Mouse (Mus musculus) embryonic facial prominence, embryonic 11.5 days (tissue): Measurements from ENCODE around the gene P3h1. TPM values are rescaled to one million over a fixed set of nuclear protein-coding genes. Genes with fewer than 3 reads are reported as not detected.

ENCODE experiments used
- ATAC-seq: fragments of 200-750 bp; cut with Nextera tagmentation; replicated peaks from 2 replicates; pipeline ENCODE4 v1.8.0; 2017; ENCODE audit warnings: low read depth; ENCODE audit not compliant: insufficient number of reproducible peaks, low FRiP score, low TSS enrichment
- DNase-seq: peaks from one replicate; pipeline ENCODE4 v3.0.0-alpha.2; 2015; ENCODE audit warnings: low spot score
- H3K27ac ChIP-seq: fragments of 300-500 bp; sonication (generic); replicated peaks from 2 replicates; pipeline ENCODE4 v1.5.1; 2014; ENCODE audit warnings: mild to moderate bottlenecking, low read depth, low read length, control low read depth
- H3K27me3 ChIP-seq: fragments of 300-500 bp; sonication (generic); 2 replicates; pipeline ENCODE4 v1.6.1; 2014; ENCODE audit warnings: mild to moderate bottlenecking, low read length, moderate library complexity, mixed read lengths; ENCODE audit not compliant: control insufficient read depth, insufficient read depth
- H3K36me3 ChIP-seq: fragments of 300-500 bp; sonication (generic); replicated peaks from 2 replicates; pipeline ENCODE4 v1.6.1; 2014; ENCODE audit warnings: low read depth, mild to moderate bottlenecking, low read length, moderate library complexity, mixed read lengths; ENCODE audit not compliant: control insufficient read depth, insufficient read depth
- H3K4me1 ChIP-seq: fragments of 300-500 bp; sonication (generic); 2 replicates; pipeline ENCODE4 v1.6.1; 2014; ENCODE audit warnings: low read length, mixed read lengths; ENCODE audit not compliant: control insufficient read depth, insufficient read depth
- H3K4me2 ChIP-seq: fragments of 300-500 bp; sonication (generic); 2 replicates; pipeline ENCODE4 v1.6.1; 2014; ENCODE audit warnings: low read depth, mild to moderate bottlenecking, control low read depth, low read length, moderate library complexity
- H3K4me3 ChIP-seq: fragments of 300-500 bp; sonication (generic); 2 replicates; pipeline ENCODE4 v1.5.1; 2014; ENCODE audit warnings: low read depth, low read length, control low read depth
- H3K9ac ChIP-seq: fragments of 300-500 bp; sonication (generic); replicated peaks from 2 replicates; pipeline ENCODE4 v1.6.1; 2014; ENCODE audit warnings: mild to moderate bottlenecking, control low read depth, low read length
- H3K9me3 ChIP-seq: fragments of 300-500 bp; sonication (generic); replicated peaks from 2 replicates; pipeline ENCODE4 v1.6.1; 2016; ENCODE audit warnings: mild to moderate bottlenecking, low read length, inconsistent platforms, mixed read lengths; ENCODE audit not compliant: control insufficient read depth
- WGBS: fragments of 180-500 bp; shearing (Covaris S2); extraction: QIAGEN DNeasy Blood & Tissue Kit; methylation state at CpG from one replicate; pipeline ENCODE4 v1.1.7; 2014; 5-methylcytosine and 5-hydroxymethylcytosine counted together
- polyA plus RNA-seq: library from polyadenylated mRNA; unstranded; fragments of >200 nt; fragmentation: Nextera tagmentation; extraction: Ambion mirVana; gene quantifications from 2 replicates; pipeline ENCODE4 v1.2.1, GENCODE M21; 2014

P3h1 gene
- polyA plus RNA-seq, 1 experiment from 2014 or later, result 20.0 TPM

DNA sequence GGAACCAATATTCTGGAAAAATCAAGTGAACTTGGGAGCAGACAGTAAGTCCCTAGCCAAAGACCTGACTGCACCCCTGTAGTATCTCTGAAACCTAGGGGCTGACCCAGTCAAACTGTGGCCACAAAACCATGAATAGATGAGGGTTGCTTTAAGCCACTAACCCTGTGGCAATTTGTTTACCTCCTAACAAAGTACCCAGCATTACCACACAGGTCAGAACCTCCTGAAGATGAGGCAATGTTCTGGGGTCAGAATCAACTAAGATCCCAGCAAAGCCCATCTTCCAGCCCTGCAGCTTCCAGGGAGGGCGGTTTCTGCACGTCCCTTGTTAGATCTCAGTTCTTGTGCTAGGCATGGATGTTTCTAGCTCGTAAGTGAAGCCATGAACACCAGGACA, 8.2 kb upstream of the P3h1 start:
- H3K4me1 ChIP-seq, result no peaks in the 10 kb centered on the region
- no peak overlapping the region for H3K9ac ChIP-seq
- H3K9me3 ChIP-seq, result no peaks in the 10 kb centered on the region
- H3K4me2 ChIP-seq, result no peak overlapping the region
- ATAC-seq, result no peak
- H3K36me3 ChIP-seq, result peaks cover 14% of the 10 kb centered on the region
- no peak overlapping the region for H3K4me3 ChIP-seq
- WGBS, result 93% methylated on average over 3 of the region's 3 CpGs
- no peak overlapping the region for H3K27ac ChIP-seq
- H3K27me3 ChIP-seq, result no peaks in the 10 kb centered on the region
- no peak for DNase-seq

DNA sequence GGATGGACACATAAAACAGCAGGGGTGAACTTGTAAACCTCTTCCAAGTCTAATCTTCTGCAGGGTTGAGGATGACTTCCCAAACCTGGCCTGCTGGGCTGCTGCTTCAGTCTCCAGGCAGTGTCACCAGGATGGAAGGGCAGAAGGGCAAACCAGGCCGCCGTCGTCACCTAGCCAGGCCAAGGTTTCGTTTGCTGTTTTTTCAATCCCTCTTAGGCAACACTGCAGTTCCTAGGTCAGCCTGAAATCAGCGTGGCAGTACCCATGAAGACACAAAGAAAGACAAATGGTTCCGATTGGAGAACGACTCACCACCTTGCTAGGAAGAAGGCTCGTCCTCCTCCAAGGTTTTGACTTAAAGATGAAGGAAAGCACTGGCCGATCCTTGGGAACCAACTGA, 7.0 kb upstream of the P3h1 start:
- H3K9me3 ChIP-seq, result no peaks in the 10 kb centered on the region
- no peaks in the 10 kb centered on the region for H3K4me1 ChIP-seq
- peaks cover 14% of the 10 kb centered on the region for H3K36me3 ChIP-seq
- ATAC-seq, result no peak
- 90% methylated on average over 9 of the region's 9 CpGs for WGBS
- no peak overlapping the region for H3K4me3 ChIP-seq
- H3K27me3 ChIP-seq, result no peaks in the 10 kb centered on the region
- no peak overlapping the region for H3K27ac ChIP-seq
- DNase-seq, result no peak
- no peak overlapping the region for H3K4me2 ChIP-seq
- H3K9ac ChIP-seq, result no peak overlapping the region

DNA sequence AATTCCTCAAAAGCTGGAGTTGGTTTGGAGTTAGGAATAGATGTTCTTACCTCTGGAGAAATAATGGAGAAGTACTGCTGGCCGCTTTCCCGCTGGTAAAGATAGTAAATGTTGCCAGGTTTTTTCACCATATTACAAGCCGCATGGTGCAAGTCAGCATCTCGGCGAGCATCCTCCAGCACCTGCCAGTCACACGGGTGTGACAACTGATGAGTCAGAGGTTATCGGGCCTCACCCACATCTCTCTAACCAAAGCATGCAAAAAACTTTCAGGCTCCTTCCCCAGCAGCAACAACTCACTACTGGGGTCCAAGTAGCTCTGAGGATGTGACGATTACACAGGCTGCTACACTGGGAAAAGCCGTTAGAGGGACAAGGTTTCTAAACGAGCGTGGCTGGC, 6.0 kb upstream of the P3h1 start:
- 91% methylated on average over 11 of the region's 11 CpGs for WGBS
- no peak for DNase-seq
- Histone ChIP-seq H3K9me3 (no peaks in the 10 kb centered on the region), H3K27me3 (no peaks in the 10 kb centered on the region), H3K4me3 (no peak overlapping the region), H3K9ac (no peak overlapping the region), H3K36me3 (peaks cover 14% of the 10 kb centered on the region), H3K4me1 (no peaks in the 10 kb centered on the region), H3K27ac (no peak overlapping the region), H3K4me2 (no peak overlapping the region)
- ATAC-seq, result no peak

DNA sequence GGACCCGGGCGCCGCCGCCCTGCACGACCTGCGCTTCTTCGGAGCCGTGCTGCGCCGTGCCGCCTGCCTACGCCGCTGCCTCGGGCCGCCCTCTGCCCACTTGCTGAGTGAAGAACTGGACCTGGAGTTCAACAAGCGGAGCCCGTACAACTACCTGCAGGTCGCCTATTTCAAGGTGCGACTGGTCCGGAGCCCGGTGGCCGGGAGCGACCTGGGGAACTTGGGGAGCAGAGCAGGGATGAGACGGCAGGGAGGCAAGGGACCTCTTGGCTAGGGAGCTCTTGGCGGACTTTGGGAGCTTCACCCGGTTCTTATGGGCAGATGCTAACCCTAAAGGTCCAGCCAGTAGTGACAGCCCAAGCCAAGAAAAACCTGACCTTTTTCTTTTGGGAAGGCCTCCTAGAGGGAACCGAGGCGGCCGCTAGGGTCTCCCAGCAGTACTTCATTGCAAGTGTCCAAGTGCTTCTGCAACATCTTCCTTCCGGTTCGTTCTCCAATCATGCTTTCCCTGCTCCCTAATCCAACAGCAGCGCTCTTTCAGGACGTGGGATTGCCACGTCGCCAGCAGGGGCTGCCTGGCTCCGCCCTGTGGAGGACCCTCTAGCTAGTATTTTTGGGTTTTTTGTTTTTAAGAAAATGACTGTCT, 664 bp downstream of the P3h1 start:
- H3K27me3 ChIP-seq, result no peaks in the 10 kb centered on the region
- 0% methylated on average over 32 of the region's 36 CpGs for WGBS
- H3K27ac ChIP-seq, result no peak overlapping the region
- H3K4me3 ChIP-seq, result peak overlapping the region; percentile 87
- DNase-seq (peak; percentile 80), ATAC-seq (peak; percentile 50; the same call in 1 of the 2 replicates)
- H3K4me1 ChIP-seq, result no peaks in the 10 kb centered on the region
- peak overlapping the region; percentile 86 for H3K4me2 ChIP-seq
- peak overlapping the region; percentile 78 for H3K9ac ChIP-seq
- no peaks in the 10 kb centered on the region for H3K9me3 ChIP-seq
- H3K36me3 ChIP-seq, result no peaks in the 10 kb centered on the region; the same call in 1 of the 2 replicates

DNA sequence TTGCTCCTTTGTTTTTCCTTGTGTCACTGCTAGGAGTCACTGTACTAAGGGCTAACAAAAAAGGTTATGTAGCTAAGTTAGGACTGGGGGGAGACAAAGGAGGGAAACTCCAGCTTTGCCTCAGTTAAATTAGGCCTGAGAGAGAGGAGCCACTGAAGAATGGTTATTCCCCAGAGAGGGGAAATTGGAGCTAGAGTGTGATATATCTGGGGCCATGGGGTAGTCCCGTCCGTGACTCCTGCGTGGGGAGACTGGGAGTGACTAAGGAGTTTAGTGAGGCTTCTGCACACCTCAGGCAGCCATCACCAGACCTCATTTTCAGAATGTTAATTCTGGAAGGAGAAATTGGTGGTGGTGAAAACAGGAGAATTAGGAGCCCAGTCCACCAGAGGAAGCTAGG, 1.6 kb downstream of the P3h1 start:
- H3K9ac ChIP-seq, result no peak overlapping the region
- no peak overlapping the region for H3K27ac ChIP-seq
- H3K27me3 ChIP-seq, result no peaks in the 10 kb centered on the region
- H3K4me3 ChIP-seq, result no peak overlapping the region; the same call in 1 of the 2 replicates
- H3K4me2 ChIP-seq, result no peak overlapping the region
- no peaks in the 10 kb centered on the region for H3K9me3 ChIP-seq
- H3K4me1 ChIP-seq, result no peaks in the 10 kb centered on the region
- WGBS, result 63% methylated on average over 3 of the region's 3 CpGs
- no peak for ATAC-seq
- no peaks in the 10 kb centered on the region for H3K36me3 ChIP-seq
- no peak for DNase-seq

DNA sequence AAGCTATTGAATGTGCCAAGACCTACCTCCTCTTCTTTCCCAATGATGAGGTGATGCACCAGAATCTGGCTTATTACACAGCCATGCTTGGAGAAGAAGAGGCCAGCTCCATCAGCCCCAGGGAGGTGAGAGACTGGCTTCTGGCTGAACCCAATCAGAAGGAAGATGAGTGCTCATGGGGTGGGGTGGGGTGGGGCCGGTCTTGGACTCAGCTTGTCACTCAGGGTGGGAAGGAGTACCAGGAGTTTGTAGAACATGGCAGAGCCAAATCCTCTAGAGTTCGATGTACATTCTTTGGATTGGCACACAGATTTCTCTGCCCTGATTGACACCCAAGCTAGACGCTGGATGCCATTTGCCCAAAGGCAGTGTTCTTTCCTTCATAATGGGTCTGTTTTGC, 5.9 kb downstream of the P3h1 start:
- DNase-seq (no peak), ATAC-seq (no peak; the same call in 1 of the 2 replicates)
- Histone ChIP-seq H3K27ac (no peak overlapping the region), H3K9me3 (no peaks in the 10 kb centered on the region), H3K27me3 (no peaks in the 10 kb centered on the region), H3K4me1 (no peaks in the 10 kb centered on the region), H3K36me3 (no peaks in the 10 kb centered on the region; the same call in none of the 2 replicates), H3K9ac (no peak overlapping the region), H3K4me2 (no peak overlapping the region), H3K4me3 (no peak overlapping the region)
- 67% methylated on average over 3 of the region's 3 CpGs for WGBS

DNA sequence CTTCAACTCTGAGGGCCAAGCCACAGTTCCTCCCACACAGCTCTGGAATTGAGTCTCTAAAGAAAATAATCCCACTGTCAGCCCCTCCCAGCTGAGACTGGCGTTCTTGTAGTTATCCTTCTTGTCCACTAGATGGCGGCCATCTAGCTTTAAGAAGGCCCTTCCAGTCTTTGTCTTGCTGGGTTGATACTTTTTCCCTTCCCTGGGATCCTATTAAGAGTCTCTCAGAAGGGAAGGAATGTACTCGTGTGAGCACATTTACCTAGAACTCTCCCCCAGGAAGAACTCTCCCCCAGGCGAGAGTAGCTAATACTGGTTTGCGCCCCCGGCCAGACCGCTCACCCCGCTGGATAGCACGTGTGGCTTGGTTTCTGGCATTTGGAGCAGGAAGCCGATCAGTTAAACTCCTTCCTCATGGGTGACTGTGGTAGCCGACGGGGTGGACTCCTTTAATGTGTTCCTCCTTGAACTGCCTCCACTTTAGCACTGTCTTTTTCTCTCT, 6.5 kb downstream of the P3h1 start:
- Histone ChIP-seq H3K9me3 (no peaks in the 10 kb centered on the region), H3K4me2 (no peak overlapping the region), H3K9ac (peak overlapping the region; percentile 30), H3K27me3 (no peaks in the 10 kb centered on the region), H3K4me3 (no peak overlapping the region), H3K36me3 (no peaks in the 10 kb centered on the region; the same call in none of the 2 replicates), H3K27ac (no peak overlapping the region), H3K4me1 (no peaks in the 10 kb centered on the region)
- DNase-seq (peak; percentile 89), ATAC-seq (0 out of 2 replicates have a peak, but pooled peaks have one; percentile 25)
- 41% methylated on average over 12 of the region's 12 CpGs for WGBS

DNA sequence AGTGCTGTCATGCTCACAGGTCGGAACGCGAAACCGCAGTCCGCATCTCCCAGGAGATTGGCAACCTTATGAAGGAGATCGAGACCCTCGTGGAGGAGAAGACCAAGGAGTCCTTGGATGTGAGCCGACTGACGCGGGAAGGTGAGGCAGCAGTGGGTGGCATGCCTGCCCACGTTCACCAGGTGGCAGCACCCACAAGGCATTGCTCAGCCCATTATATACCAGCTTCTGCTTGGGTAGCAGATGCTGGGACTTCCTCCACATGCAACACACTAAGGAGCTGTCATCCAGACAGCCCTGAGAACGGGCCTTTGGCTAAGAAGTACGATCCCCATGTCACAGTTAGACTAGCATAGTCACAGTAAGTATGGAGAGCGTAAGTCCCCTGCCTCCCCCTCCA, 8.9 kb downstream of the P3h1 start:
- no peak overlapping the region for H3K9ac ChIP-seq
- no peak overlapping the region for H3K27ac ChIP-seq
- no peak overlapping the region for H3K4me2 ChIP-seq
- H3K36me3 ChIP-seq, result no peaks in the 10 kb centered on the region; the same call in none of the 2 replicates
- H3K27me3 ChIP-seq, result no peaks in the 10 kb centered on the region
- WGBS, result 83% methylated on average over 14 of the region's 14 CpGs
- DNase-seq (no peak), ATAC-seq (no peak)
- no peaks in the 10 kb centered on the region for H3K4me1 ChIP-seq
- H3K4me3 ChIP-seq, result no peak overlapping the region
- no peaks in the 10 kb centered on the region for H3K9me3 ChIP-seq
